Mouse (Mus musculus) CD4-positive, CD25-positive, alpha-beta regulatory T cell, adult 4 months (primary cell): ENCODE measurements around the gene 9130213A22Rik. TPM values are rescaled to one million over a fixed set of nuclear protein-coding genes. Genes with fewer than 3 reads are reported as not detected.
A peak's percentile ranks its signal among the peaks of the same experiment; 100 is the strongest.

Experiments
- ATAC-seq: one replicate; pipeline ENCODE4 v1.8.0; 2017
- polyA plus RNA-seq, 2 experiments: library from polyadenylated mRNA; unstranded; fragments of 100-300 nt; shearing (Covaris generic); gene quantifications; one replicate each; pipeline ENCODE4 v1.2.1; 2017

The 9130213A22Rik gene
- not detected for polyA plus RNA-seq

DNA sequence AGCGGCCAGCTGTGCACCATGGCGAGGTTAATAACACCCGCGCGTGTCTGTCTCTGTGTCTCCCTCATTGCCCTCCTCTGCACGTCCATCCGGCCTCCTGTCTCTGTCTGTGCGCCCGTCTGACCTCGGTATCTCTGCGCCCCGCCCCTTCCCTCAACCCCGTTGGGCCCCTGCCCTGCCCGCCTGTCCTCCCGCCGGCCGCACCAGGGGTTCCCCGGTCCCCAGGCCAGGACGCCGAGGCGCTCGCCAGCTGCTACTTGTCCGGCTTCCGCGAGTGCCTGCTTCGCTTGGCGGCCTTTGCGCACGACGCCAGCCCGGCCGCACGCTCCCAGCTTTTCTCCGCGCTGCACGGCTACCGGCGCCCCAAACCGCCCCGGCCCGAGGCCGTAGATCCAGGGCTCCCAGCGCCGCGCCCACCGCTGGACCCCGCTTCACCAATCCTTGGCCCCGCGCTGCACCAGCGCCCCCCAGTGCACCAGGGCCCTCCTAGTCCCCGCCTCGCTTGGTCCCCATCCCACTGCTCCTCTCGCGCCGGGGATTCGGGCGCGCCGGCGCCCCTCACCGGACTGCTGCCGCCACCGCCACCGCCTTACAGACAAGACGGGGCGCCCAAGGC lies at the start of gene 9130213A22Rik:
Gene 9130213A22Rik, minus strand, starts transcription at position 254 of the 616 bp plus-strand sequence.
- no peak for ATAC-seq

- ATAC-seq = no peak
These were observed 49.2 kb upstream of the 9130213A22Rik start for GRCm38 (mm10) chr11:69171626-69172025.

GRCm38 (mm10) chr11:69169313-69169712 lies 46.9 kb upstream of the 9130213A22Rik start:
- no peak for ATAC-seq

GRCm38 (mm10) chr11:69156800-69157199 lies 34.4 kb upstream of the 9130213A22Rik start, which contains the start of gene Alox12b:
Gene Alox12b, plus strand, starts transcription at chr11:69156989.
- no peak for ATAC-seq

GRCm38 (mm10) chr11:69155351-69155750 lies 33.0 kb upstream of the 9130213A22Rik start:
- no peak for ATAC-seq

DNA sequence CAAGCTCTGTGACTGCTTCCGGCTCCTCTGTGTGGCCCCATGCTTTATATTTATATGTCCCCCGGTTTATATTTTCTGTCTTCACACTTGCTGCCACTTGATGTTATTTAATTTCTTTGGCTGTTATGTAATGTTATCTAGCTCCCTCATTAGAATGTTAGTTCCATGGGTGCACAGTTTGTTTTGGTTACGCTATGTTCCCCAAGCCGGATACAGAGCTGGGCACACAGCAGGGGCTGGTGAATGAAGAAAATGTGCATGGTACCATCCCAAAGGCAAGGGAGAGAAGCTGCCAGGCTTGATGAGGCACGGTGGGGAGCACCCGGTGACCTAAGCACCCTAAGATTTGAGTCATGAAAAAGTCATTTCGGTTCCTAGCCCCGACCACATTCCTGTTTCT lies 31.4 kb upstream of the 9130213A22Rik start:
- ATAC-seq = no peak

DNA sequence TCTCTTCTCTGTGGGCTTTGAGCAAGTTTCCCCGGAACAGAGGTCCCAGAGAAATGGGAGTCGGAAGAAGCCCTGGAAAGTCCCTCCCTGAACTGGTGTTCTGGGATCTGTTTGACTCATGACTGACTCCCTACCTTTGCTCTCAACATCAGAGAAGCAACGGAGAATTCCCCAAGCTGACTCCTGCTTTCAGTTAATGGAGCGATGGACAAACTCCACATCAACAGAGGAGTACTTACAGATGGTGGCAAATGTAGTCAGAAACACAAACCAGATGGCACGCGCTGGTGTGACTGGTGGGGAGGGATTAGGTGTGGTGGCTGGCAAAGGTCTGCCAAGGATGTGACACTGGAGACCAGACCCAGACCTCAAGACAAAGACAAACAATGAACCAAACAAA lies 28.6 kb upstream of the 9130213A22Rik start:
- ATAC-seq = no peak

GRCm38 (mm10) chr11:69150444-69150843 lies 28.1 kb upstream of the 9130213A22Rik start:
- peak; percentile 45 for ATAC-seq

- no peak for ATAC-seq
These were observed 27.3 kb upstream of the 9130213A22Rik start for GRCm38 (mm10) chr11:69149728-69150127.

GRCm38 (mm10) chr11:69148451-69148960 lies 26.1 kb upstream of the 9130213A22Rik start:
- no peak for ATAC-seq

- no peak for ATAC-seq
These were observed 25.2 kb upstream of the 9130213A22Rik start for GRCm38 (mm10) chr11:69147546-69147945.

GRCm38 (mm10) chr11:69135361-69135760 lies 13.0 kb upstream of the 9130213A22Rik start:
- ATAC-seq = no peak

DNA sequence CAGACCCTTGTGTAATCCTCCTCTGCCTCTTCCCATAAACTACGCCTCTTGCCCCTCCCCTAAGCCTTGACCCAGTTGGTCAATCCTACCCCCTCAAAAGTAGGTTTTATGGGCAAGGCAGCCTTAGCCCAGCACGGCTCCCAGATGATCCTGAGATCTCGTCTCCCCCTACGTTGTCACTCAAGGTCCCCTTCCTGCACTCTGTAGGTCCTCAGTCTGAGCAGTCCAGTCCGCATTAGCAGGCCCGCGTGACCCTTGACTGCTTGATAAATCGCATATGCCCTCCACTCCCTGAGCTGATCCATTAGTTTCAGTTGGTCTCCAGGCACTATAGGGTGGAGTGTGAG lies 12.2 kb upstream of the 9130213A22Rik start:
- no peak for ATAC-seq

GRCm38 (mm10) chr11:69133923-69134621 lies 11.7 kb upstream of the 9130213A22Rik start:
- ATAC-seq = peak; percentile 58

GRCm38 (mm10) chr11:69133566-69133922 lies 11.2 kb upstream of the 9130213A22Rik start:
- no peak for ATAC-seq

- ATAC-seq = no peak
These were observed 6.2 kb upstream of the 9130213A22Rik start for GRCm38 (mm10) chr11:69128426-69129122.

DNA sequence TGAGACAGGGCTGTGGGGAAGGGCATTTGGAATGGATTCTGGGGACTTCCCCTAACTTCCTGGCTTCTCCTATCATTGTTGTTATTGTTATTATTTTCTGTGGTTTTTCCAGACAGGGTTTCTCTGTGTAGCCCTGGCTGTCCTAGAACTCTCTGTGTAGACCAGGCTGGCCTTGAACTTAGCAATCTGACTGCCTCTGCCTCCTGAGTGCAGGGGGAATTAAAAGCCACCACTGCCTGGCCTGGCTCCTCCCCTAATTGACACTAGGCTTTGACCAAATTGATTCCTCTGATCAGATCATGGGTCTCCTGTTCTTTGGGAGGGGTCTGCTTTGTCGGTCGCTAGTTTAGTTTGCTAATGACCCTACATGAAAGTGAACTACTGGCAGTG lies 4.3 kb upstream of the 9130213A22Rik start:
- ATAC-seq = no peak

DNA sequence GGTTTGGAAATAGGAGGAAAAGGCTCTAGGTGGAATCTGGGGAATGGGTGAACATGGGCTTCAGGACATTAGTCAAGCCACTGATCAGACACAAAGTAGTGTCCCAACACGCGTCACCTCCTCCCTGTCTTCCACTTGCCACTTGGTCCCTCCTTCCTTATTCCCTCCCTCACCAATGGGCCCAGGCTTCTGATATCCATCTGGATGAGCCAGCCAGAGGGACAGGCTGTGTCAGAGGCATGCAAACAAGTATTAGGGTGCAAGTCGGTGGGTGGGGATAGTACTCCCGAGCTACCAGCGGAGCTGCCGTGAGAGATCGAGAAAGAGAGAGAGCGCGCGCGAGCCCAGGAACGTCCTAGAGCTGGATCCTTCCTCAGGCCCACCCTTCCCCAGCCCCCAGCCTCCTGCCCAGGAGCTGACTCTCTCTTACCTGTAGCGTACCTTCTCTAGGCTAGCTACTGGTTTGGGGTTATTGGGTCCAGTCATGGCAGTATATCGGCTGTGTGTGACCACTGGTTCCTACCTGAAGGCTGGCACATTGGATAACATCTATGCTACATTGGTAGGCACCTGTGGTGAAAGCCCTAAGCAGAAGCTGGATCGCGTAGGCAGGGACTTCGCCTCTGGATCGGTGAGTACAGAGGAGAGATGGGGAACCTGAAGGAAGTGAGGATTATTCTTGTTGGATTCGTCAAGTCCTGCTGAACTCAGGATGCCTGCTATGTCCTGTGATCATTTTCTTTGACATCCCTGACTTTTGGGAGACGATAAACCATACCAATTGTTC lies 3.7 kb upstream of the 9130213A22Rik start:
- no peak for ATAC-seq

GRCm38 (mm10) chr11:69125852-69125918 lies 3.3 kb upstream of the 9130213A22Rik start, which contains the start of gene Aloxe3:
Gene Aloxe3, plus strand, starts transcription at chr11:69125896.
- ATAC-seq = no peak

DNA sequence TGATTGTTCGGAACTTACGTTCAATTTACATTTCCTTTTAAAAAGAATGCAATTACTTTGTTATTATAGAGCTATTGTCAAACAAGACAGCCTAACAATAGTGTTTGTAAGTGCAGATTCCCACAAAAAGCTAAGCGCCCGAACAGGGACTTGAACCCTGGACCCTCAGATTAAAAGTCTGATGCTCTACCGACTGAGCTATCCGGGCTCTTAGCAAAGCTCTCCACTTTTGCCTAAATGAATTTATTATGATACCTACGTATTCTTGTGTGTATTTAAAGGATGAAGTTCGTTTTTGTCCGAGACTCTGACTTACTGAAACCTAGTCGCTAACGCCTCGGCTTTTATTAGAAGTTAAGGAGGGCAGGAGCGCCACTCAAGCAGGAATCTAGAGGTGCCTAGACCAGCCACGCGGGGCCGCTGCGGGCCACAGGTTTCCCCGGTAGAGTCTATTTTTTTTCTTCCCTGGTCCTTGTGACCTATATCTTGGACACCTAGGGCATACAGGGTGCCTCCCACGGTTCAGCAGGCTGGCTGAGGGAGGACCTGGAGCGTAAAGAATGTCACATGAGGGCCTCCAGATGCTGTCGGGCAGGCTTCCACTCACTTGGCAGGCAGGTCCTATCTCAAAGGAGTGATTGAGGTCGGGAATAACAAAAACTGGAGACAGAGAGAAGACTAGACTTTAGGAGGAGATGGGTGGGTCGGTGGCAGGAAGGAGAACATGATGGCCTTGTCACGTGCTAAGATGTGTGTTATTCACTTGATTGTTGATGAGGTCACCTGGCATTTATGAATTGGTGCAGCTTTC lies 2.9 kb upstream of the 9130213A22Rik start:
- peak; percentile 52 for ATAC-seq

GRCm38 (mm10) chr11:69124498-69124847 lies 2.1 kb upstream of the 9130213A22Rik start:
- ATAC-seq = peak; percentile 29

DNA sequence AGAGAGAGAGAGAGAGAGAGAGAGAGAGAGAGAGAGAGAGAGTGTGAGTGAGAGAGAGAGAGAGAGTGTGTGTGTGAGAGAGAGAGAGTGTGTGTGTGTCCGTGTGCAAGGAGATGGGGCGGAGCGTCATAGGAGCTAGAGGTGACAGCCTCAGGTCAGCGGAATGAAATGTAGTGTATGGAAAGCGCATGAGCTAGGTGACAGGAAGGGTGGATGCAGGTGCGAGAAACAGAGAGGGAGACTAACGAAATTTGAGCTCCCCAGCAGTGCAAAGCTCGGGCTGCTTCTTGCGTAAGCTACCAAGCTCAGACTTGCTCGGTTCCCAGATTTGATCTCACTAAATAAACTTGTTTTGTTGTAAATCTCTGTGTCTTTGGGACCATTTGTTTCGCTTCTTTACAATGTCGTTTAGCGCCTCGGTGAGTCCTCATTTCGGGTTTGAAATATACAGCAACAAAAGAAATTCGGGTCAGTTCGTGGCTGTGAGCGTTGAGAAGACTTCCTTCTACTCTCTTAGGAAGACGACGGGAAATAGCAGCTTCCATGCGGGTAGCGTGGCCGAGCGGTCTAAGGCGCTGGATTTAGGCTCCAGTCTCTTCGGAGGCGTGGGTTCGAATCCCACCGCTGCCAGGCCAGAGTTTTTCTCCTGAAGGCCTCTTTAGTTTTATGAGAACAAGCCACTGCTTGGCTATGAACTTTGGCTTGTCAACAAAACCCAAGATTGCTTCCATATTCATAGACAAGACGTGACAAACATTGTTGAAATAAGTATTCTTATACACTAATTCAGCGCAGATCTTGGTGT lies 1.5 kb upstream of the 9130213A22Rik start:
- ATAC-seq = peak; percentile 30
